Mouse (Mus musculus) kidney, adult 18-20 months (tissue): ENCODE measurements at regions not wholly inside any gene's neighbourhood (a gene's known extent, or its start where the extent isn't known, plus 50 kb on each side); places are given as distances from the start of the nearest gene placed in this dataset.

Source experiments
- DNase-seq: peaks from one replicate; pipeline ENCODE4 v3.0.0; 2021

- DNase-seq: no peak
These were observed 237.5 kb downstream of the Dhx35 start for GRCm38 (mm10) chr2:159032147-159032546.

GRCm38 (mm10) chr2:159039916-159040315 is 245.3 kb downstream of the Dhx35 start:
- no peak for DNase-seq

- peak; percentile 13 for DNase-seq
These were observed 258.9 kb downstream of the Dhx35 start for GRCm38 (mm10) chr2:159053534-159053933.

DNA sequence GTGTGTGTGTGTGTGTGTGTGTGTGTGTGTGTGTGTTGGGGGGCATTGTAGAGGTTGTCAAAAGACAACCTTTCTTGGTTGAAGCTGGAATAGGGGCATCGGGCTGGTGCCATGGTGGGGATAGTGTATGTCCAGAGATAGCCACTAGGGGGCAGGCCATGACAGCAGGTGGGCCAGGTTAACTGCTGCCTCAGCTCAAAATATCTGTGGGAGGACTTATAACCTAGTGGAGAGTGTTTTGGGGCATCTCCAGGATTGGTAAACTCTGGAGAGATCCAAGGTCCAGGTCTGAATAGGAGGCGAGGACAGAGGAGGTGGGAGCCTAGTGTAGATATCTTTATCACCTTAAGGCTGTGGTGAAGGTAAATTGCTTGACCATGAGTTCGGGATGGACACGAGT is 259.3 kb downstream of the Dhx35 start:
- peak; percentile 71 for DNase-seq

DNA sequence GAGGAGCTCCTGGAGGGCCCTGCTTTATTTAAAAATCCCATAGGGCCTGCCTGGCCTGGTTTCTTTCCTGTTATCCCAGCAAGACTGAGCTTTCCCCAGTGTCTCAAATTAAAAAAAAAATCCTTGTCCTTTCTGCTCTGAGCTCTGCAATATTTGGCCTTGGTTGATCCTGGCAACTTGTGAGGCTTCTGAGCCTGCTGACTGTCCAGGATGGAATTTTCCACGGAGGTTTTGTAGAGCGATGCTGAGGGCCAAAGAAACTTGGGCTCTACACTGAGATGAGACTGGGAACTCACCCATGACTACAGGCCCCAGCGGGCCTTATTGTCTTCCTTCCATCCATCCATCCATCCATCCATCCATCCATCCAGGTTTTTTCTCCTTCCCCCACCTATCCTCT is 259.8 kb downstream of the Dhx35 start:
- no peak for DNase-seq

DNA sequence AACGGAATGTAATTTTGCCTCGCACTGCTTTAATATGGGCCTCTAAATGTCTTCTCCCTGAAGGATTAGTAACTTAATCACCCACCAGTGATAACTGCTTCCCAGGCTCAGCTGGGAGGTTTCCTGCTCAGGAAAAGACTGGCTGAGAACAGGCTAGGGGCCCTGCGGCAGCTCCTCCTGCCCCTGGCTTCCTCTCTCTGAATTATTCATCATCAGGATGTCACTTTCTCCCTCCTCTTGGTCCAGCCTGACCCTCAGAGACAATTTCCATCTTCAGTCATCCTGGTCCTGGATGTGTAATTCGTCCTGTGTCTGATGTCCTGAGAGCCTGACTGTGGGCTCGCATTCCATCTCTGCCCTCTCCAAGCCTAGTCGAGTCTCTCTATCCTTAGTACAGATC is 261.2 kb downstream of the Dhx35 start:
- DNase-seq: no peak

DNA sequence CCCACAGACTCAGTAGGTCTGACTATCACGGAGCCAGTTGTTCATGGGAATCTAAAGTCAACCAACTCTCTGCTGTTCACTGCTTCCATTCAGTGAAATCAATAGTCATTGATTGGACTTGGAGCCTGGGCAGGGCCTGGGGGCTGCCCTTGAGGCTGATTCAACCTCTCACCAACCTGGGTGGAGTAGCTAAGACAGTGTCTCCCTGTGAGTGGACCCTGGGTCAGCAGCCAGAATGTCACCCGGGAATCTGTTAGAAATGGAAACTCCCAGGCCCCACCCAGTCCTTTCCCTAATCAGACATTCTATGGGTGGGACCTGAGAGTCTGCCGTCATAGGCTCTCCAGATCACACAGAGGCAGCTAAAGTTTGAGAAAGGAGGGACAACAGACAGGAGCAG is 262.4 kb downstream of the Dhx35 start:
- no peak for DNase-seq

DNA sequence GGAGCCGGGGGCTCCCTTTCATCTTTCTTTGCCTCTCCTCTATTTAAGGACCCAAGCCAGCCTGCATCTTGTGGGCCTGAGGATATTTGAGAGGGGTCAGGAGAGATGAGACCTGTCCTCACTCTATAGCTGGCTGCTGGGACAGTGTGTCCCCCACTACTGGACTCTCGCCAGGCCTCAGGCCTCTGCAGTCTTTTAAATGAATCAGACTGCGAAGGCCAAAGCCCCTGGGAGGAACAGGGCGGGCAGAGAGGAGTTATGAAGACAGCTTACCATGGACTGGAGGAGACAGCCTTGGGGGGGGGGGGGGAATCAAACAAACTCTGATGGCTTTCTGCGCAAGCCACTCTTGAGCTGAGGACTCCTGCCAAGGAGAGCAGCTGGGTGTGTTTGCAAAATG is 262.9 kb downstream of the Dhx35 start:
- DNase-seq: no peak

DNA sequence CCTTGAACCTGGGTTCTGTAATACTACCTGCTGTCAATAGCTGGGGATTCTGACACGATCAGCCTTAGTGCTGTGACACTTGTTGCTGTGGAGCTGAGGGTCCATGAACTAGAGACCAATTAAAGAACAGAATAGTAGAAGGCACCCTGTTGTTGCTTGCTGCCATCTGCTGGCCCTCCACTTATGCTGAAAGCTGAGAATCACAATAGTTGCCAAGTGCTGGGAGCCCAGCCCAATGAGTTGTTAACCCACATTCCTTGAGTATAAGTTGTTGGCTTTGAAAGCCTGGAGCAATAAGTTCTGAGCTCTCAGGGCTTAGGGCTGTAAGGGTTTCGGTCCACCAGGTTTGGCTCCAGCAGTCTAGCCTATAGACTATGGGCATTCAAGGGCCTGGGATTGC is 267.7 kb downstream of the Dhx35 start:
- DNase-seq: no peak

- DNase-seq: no peak
These were observed 268.1 kb downstream of the Dhx35 start for GRCm38 (mm10) chr2:159062666-159063065.

GRCm38 (mm10) chr2:159064403-159064970 is 269.9 kb downstream of the Dhx35 start:
- DNase-seq: no peak

- no peak for DNase-seq
These were observed 272.9 kb downstream of the Dhx35 start for GRCm38 (mm10) chr2:159067506-159067905.

GRCm38 (mm10) chr2:159068303-159069020 is 273.9 kb downstream of the Dhx35 start:
- DNase-seq: peak; percentile 7

DNA sequence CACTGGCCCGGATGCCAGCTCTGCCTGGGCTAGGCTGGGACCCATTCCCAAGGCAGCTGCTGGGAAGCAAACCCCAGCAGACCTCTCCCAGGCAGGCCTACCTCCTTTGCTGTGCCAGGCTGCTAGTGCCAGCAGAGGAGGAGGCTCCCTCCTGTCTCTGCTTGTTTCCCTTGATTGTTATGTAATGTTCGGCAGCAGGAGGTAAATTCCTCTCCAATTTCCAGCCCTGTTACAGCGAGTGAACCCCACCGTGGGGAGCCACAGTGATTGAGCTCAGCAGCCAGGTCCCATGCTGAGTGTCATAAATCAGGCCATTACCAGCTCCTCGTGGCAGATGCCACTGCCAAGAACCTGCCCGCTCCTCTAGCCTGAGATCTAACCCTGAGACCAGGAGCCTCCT is 274.6 kb downstream of the Dhx35 start:
- peak; percentile 50 for DNase-seq

- DNase-seq: no peak
These were observed 278.5 kb downstream of the Dhx35 start for GRCm38 (mm10) chr2:159072997-159073690.

GRCm38 (mm10) chr2:159079836-159080235 is 285.2 kb downstream of the Dhx35 start:
- no peak for DNase-seq

DNA sequence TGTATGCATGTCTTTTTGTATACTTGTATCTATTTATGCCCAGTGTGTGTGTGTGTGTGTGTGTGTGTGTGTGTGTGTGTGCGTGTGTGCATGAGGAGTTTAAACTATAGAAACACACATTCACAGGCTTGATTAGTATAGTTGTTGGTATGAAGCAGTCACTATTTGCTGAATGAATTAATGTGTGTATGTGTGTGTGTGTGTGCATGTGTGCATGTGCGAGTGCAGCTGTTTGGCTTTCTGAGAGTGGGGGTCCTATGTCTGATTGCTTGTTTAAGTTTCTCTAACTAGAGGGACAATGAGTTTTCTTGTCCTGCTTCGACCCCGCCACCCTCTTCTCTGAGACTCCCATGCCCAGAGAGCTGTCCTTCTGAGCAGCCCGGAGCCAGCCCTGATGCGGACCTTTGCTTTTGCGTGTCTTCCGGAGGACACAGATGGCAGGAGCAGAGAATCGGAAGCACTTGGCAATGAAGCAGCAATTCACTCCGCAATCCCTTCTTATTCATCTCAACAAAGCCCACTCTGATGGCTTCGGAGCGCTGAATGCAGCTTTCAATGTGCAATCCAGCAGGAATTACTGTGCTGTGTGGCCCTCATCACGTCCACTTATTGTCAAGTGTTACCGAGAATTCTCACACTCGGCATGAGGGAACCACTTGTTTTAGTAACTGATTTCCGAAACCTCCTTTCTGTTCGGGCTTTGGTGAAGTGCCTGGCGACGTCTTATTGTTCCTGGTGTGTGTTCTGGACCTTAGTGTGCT is 286.4 kb downstream of the Dhx35 start:
- DNase-seq: no peak

DNA sequence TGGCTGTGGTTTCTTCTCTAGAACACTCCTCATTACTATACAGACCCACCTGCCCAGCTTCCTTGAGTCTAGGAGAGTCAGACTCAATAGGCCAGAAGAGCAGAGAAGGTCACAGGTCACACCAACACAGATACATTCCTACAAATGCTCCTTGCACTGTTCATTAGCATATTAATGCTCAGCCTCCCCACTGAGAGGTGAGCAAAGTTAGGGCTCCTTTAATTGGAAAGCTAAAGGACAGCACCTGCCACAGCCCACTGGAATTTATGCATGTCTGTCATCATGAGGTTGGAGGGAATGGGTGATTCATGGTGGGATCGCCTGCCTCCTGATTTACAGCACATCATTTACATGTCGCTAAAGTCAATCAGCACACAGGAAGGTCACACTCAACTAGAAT is 292.2 kb downstream of the Dhx35 start:
- no peak for DNase-seq

DNA sequence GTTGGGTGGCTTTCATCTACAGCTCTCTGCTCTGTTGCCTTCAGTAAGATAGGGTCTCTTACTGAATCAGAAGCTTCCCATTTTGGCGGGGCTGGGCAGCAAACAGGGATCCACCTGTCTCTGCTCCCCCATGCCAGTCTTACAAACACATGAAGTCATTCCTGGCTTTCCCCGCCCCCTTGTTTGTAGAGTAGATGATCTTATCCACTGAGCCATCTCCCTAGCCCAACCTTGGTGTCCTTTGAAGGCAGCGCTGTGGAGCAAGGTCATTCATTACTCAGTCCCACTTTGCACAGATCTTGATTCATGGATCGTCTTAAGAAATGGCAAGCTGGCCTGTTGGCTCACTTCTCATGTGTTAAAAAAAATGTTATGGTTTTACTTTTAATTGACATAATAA is 293.6 kb downstream of the Dhx35 start:
- no peak for DNase-seq

DNA sequence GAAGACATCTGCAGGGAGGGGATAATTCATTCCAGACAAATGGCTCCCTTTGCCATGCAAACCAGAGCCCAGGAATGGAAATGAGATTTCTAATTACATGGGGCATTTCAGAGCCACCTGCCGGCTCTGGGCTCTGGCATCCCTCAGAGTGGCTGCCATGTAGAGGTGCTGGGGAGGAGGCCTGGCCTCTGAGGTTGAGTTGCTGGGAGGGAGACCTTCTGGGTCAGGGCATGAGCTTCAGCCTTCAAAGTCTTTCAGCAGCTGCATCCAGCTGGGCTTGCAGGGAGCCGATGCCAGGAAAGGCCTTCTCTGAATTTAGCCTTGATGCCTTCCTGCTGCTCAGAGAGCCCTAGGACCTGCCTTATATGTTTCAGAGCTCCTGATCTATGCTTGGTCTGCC is 302.1 kb downstream of the Dhx35 start:
- DNase-seq: peak; percentile 9

DNA sequence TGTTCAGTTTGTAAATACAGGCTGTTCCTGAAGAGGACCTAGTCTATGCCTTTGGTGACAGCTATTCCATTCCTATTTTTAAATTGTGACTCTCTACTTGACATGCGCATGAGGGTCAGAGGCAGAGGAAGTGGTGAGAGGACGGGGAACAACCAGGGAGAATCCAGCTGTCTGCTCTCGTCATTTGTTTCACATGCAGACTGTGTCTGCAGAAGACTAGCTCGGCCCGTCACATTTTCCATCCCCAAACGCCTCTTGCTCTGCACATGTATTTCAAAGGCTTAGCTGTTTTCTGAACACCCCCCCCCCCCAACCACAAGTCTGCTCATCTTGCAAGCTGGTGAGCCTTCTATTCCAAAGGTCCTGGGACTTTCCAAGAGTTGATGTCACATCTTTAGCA is 339.4 kb downstream of the Dhx35 start:
- no peak for DNase-seq

- DNase-seq: no peak
These were observed 344.0 kb downstream of the Dhx35 start for GRCm38 (mm10) chr2:159138603-159139002.

DNA sequence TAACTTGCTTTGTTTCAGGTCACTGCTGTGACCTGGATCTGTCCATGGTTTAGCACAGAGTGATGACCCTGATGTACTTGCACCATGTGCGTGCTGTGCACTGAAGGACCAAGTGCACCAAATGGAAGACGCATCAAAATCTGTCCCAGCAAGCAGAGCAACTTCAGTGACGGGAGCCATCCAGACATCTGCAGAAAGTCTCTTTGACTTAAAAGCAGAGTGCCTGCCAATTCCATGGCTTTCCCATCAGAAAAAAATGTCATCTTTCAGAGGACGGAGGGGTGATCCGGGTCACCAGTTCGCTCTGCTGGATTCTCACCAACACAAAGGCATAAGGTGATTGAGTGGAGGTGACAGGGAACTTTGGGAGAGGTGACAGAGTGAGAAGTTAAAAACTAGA is 351.4 kb downstream of the Dhx35 start:
- no peak for DNase-seq

DNA sequence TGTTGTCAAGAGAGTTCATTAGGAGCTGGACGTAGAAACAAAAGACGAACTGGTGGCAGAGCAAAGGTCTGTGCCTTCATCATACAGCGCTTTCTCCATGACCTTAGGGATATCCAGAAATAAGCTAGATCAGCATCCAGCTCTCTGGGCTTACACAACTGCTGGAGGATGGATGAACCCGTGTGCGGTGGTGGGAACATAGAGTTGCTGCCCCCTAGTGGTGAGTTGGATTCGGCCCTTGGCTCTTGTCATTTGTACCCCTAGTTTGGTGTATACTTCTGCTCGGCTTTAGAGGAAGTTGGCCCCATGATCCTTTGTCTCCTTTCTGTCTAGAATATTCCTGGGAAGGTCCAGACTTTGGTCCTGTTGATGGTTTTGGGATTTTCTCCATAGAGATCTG is 369.4 kb downstream of the Dhx35 start:
- peak; percentile 62 for DNase-seq
